Mouse (Mus musculus) 3134 (cell line): Measurements from ENCODE around the gene Zfp39.
"Not testable (repeated sequence)": the region's sequence is repeated elsewhere in the genome, so short reads cannot be mapped to it uniquely, and the experiment has no call there.

Source experiments
- DNase-seq: peaks from one replicate; pipeline ENCODE4 v3.0.0-alpha.2; 2011; ENCODE audit warnings: low spot score; ENCODE audit not compliant: insufficient read length; ENCODE audit errors: extremely low read depth

Gene Zfp39

DNA sequence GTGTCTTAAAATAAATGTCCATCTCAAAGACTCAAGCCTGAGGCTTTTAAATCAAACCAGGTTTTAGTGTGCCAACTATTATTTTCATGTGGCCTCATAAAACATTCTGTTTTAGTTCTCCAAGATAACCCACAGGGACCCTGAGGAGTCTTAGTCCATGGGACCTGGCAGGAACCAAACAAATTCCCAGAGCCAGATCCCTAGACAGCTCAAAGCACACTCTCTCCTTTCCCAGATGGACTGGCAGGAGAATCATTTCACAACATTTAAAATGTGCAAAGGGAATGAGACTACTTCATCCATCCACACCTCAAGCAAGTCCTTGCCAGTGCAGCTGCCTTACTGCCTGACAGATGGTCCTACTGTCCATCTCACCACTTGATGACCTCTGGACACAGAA, 65.1 kb downstream of the Zfp39 start, which contains the start of gene Olfr311:
Olfr311 (plus strand) TSS at position 301 of the 400 bp plus-strand sequence.
- DNase-seq: not testable (repeated sequence)
